Mouse (Mus musculus) heart, embryonic 10.5 days (tissue): ENCODE results near the gene Pde2a. TPM values are rescaled to one million over a fixed set of nuclear protein-coding genes. Genes with fewer than 3 reads are reported as not detected.

Experiments used
- DNase-seq: peaks from one replicate; pipeline ENCODE4 v3.0.0-alpha.2; 2017; ENCODE audit warnings: low spot score
- H3K27ac ChIP-seq: fragments of 300-500 bp; sonication (generic); 2 replicates; pipeline ENCODE4 v1.5.1; 2016; ENCODE audit warnings: mild to moderate bottlenecking
- H3K27me3 ChIP-seq: fragments of 300-500 bp; sonication (generic); 2 replicates; pipeline ENCODE4 v1.6.1; 2016; ENCODE audit warnings: mild to moderate bottlenecking; ENCODE audit not compliant: poor library complexity, insufficient read depth, severe bottlenecking
- H3K36me3 ChIP-seq: fragments of 300-500 bp; sonication (generic); 2 replicates; pipeline ENCODE4 v1.6.1; 2016; ENCODE audit warnings: mild to moderate bottlenecking, moderate library complexity
- H3K4me1 ChIP-seq: fragments of 300-500 bp; sonication (generic); 2 replicates; pipeline ENCODE4 v1.6.1; 2016; ENCODE audit warnings: mild to moderate bottlenecking
- H3K4me3 ChIP-seq: fragments of 300-500 bp; sonication (generic); 2 replicates; pipeline ENCODE4 v1.5.1; 2016; ENCODE audit warnings: mild to moderate bottlenecking, moderate library complexity
- H3K9me3 ChIP-seq: fragments of 300-500 bp; sonication (generic); 2 replicates; pipeline ENCODE4 v1.6.1; 2016; ENCODE audit warnings: mild to moderate bottlenecking, moderate library complexity
- WGBS: fragments of 180-500 bp; shearing (Covaris S2); methylation state at CpG from one replicate; pipeline ENCODE4 v1.1.7; 2016; 5-methylcytosine and 5-hydroxymethylcytosine counted together
- polyA plus RNA-seq: library from polyadenylated mRNA; unstranded; fragments of >200 nt; fragmentation: Nextera tagmentation; extraction: Ambion mirVana; gene quantifications from 2 replicates; pipeline ENCODE4 v1.2.1, GENCODE M21; 2016

Gene Pde2a
- 1.6 and 12.0 TPM in 2 replicates for polyA plus RNA-seq

DNA sequence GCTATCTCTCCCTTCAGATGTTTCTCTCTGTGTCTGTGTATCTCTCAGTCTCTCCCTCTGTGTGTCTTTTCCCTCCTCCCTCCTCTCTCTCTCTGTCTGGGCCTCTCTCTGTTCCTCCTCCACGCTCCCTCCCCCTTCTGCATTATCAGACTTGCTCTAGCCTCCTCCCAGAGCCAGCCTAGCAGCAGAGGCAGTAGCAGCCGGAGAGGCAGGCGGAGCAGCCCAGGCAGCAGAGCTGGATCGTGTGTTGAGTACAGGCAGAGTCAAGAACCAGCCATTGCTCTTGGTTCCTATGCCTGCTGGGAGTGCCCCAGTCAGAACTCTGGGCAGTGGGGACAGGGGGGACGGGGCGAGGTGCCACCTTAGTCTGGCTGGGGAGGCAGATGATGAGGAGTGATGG is at the start of gene Pde2a:
Gene Pde2a (plus strand): TSS at position 163 of the 400 bp plus-strand sequence.
- H3K36me3 ChIP-seq, result no peaks in the 10 kb centered on the region
- peaks cover 80% of the 10 kb centered on the region for H3K27me3 ChIP-seq
- H3K9me3 ChIP-seq, result no peaks in the 10 kb centered on the region
- no peak within 1 kb of the TSS for H3K27ac ChIP-seq
- H3K4me1 ChIP-seq, result peaks cover 12% of the 10 kb centered on the region
- DNase-seq, result no peak
- no peak within 1 kb of the TSS for H3K4me3 ChIP-seq
- WGBS, result 18% methylated on average over 6 of the region's 6 CpGs

DNA sequence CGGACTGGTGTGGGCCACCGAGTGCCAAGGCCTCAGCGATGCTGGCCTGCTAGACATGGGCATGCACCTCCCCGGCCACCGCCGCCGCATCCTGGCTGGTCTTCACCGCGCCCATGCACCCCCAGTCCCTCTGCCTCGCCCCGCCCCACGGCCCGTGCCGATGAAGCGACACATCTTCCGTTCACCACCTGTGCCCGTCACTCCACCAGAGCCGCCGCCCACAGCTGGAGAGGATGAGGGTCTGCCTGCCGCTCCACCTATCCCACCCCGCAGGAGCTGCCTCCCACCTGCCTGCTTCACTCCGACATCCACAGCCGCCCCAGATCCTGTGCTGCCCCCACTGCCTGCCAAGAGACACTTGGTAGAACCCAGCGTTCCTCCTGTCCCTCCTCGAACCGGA is 48.4 kb upstream of the Pde2a start:
- 0 out of 2 replicates have a peak, but pooled peaks cover 4% of the 10 kb centered on the region for H3K36me3 ChIP-seq
- no peak overlapping the region for H3K4me3 ChIP-seq
- 76% methylated on average over 20 of the region's 26 CpGs for WGBS
- DNase-seq, result no peak
- peaks cover 18% of the 10 kb centered on the region for H3K27me3 ChIP-seq
- H3K4me1 ChIP-seq, result peaks cover 20% of the 10 kb centered on the region
- H3K27ac ChIP-seq, result no peak overlapping the region
- no peaks in the 10 kb centered on the region for H3K9me3 ChIP-seq

DNA sequence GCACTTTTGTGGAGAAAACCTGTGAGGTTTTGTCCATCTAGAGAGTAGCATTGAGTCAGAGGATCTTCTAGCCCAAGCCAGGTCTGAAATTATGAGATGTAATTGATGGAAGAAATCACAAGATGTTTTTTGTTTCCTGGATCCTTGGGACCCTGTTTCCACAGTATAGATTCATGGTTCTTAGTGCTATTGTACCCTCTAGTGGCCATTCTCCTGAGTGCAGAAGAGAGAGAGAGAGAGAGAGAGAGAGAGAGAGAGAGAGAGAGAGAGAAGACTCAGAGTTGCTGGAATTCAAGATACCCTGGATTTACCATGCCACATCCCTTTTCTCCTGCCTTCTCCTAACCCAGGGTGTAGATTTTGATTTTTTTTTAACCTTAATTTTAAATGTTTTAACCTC is 47.3 kb upstream of the Pde2a start:
- H3K27ac ChIP-seq, result no peak overlapping the region
- peaks cover 18% of the 10 kb centered on the region for H3K27me3 ChIP-seq
- no peak for DNase-seq
- H3K4me3 ChIP-seq, result no peak overlapping the region
- no peaks in the 10 kb centered on the region for H3K9me3 ChIP-seq
- H3K36me3 ChIP-seq, result 0 out of 2 replicates have a peak, but pooled peaks cover 4% of the 10 kb centered on the region
- peaks cover 31% of the 10 kb centered on the region for H3K4me1 ChIP-seq

DNA sequence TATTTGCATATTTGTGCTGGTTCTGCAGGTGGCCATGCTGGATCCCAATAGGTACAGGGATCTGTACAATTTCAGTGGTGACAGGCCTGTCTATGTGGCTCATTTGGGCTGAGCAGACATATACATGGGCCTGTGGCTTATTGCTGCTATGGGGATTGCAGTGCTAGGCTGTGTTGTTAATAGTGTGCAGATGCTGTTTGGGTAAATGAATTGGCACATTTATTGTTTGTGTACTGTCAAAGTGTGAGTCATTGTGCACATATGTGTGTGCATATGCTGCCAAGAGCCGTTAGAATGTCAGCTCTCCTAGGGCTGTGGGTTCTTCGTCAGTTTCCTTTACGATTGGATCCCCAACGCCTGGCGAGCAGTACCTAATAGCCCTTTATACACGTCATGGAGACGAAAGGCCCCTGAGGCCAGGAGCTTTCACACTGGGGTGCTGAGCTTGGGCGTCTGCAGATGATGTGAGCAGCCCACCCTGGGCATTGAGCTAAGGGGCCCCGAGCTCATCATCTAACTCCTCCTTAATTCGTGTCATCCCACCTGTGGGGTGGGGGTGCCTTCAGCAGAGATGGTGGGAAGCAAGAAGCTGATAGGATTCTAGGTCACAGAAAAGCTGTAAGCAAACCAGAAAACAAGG is 44.7 kb upstream of the Pde2a start:
- no peaks in the 10 kb centered on the region for H3K36me3 ChIP-seq
- no peaks in the 10 kb centered on the region for H3K9me3 ChIP-seq
- H3K27ac ChIP-seq, result peak overlapping the region; percentile 84; the same call in 1 of the 2 replicates
- no peak overlapping the region for H3K4me3 ChIP-seq
- no peak for DNase-seq
- peaks cover 38% of the 10 kb centered on the region for H3K4me1 ChIP-seq
- H3K27me3 ChIP-seq, result peaks cover 17% of the 10 kb centered on the region
- WGBS, result 82% methylated on average over 10 of the region's 10 CpGs

DNA sequence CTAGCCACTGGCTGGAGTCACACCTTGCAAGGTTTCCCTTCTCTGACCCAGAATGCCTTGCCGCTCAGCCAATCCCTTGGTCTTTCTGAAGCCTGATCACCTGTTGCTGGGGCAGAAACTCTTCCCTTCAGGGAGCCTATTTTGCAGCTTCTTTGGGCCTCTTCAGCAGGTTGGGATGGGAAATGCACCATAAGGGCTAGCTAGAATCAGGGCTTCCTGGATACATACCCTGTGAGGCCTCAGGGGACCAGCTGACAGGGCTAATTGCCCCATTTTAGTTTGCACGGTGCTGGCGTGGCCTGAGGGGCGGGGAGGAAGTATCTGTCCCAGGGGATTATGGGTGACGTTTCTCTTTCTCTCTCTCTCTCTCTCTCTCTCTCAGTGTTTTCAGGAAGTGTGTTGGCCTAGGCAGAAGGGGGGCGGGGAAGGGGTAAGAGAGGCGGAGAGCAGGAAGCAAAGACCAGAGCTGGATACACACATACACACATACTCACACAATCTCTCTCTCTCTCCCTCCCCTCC is 43.7 kb upstream of the Pde2a start:
- H3K27me3 ChIP-seq, result peaks cover 9% of the 10 kb centered on the region
- H3K9me3 ChIP-seq, result no peaks in the 10 kb centered on the region
- 29% methylated on average over 7 of the region's 7 CpGs for WGBS
- peaks cover 46% of the 10 kb centered on the region for H3K4me1 ChIP-seq
- peak overlapping the region; percentile 37 for H3K4me3 ChIP-seq
- H3K36me3 ChIP-seq, result no peaks in the 10 kb centered on the region
- H3K27ac ChIP-seq, result peak overlapping the region; percentile 84
- DNase-seq, result no peak

DNA sequence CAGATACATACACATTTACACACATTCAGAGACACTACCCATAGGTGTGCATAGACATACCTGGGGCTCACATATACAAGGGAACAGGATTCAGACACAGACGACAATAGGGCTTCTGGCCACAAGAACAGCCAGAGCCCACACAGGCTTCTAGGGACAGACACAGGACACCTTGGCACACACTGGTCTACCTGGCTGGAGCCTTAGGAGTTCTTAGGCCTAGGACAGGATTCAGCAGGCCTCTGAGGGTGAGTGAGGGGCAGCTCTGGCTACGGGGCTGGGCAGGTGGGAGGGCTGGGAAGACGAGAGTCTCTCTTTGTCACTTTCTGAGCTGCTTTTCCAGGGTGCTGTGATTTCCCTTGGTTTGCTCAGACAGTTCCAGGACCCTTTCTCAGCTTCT is 43.2 kb upstream of the Pde2a start:
- DNase-seq, result no peak
- Histone ChIP-seq H3K4me1 (peaks cover 45% of the 10 kb centered on the region), H3K9me3 (no peaks in the 10 kb centered on the region), H3K27ac (peak overlapping the region; percentile 84), H3K4me3 (peak overlapping the region; percentile 37; the same call in 1 of the 2 replicates), H3K36me3 (no peaks in the 10 kb centered on the region), H3K27me3 (peaks cover 5% of the 10 kb centered on the region)
- 63% methylated on average over 3 of the region's 3 CpGs for WGBS

DNA sequence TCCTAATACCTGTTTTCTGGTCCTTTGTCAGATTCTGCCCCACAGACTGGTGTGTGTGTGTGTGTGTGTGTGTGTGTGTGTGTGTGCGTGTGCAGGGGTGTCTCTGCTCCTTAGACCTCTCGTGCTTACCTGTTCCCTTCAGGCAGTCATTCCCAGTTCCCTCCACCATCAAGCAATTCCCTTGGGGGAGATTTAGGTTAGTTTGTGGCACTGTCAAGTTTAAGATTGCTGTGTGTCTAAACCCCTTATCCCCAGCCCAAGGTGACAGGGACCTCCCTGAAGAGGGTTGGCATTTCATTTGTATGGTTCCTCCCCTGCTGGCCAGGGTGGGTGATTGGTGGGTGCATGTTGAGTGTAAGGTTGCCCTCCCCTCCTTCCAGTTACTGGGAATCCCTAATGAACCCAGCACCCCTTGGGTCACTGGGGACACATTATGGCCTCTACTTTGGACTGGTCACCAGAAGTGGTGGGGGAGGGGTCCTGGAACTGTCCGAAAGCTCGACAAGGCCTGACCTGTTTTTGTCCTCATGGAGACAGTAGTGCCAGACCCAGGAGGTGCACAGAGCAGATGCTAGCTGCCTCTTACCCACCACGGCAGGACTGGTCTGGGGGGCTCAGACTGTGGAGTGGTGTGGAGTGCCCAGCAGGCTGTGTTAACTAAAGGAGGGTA is 42.6 kb upstream of the Pde2a start:
- Histone ChIP-seq H3K4me1 (peaks cover 48% of the 10 kb centered on the region), H3K9me3 (no peaks in the 10 kb centered on the region), H3K27ac (peak overlapping the region; percentile 84), H3K4me3 (0 out of 2 replicates have a peak overlapping the region, but pooled peaks have one; percentile 37), H3K27me3 (no peaks in the 10 kb centered on the region), H3K36me3 (no peaks in the 10 kb centered on the region)
- WGBS, result 65% methylated on average over 5 of the region's 5 CpGs
- no peak for DNase-seq

DNA sequence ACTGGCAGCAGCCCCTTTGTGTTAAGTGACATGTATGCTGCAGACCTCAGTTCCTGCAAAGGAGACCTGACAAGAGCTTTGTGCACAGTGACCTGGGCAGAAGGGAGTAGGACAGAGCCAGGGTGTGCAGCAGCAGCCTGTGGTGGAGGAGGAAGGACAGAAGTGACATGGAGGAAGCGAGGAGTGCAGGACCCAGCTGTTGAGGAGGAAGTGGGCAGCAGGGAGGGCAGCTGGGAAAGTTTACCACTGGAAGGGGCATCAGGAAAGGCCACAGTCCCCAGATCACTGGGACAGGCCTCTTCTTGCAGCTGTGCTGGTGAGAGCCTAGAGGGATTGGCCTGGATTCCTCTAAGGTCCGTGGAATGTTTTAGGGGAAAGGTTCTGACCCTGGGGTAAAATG is 41.8 kb upstream of the Pde2a start:
- H3K36me3 ChIP-seq, result no peaks in the 10 kb centered on the region
- no peak overlapping the region for H3K4me3 ChIP-seq
- peaks cover 56% of the 10 kb centered on the region for H3K4me1 ChIP-seq
- no peak for DNase-seq
- H3K27me3 ChIP-seq, result no peaks in the 10 kb centered on the region
- H3K27ac ChIP-seq, result peak overlapping the region; percentile 84
- WGBS, result 63% methylated on average over 2 of the region's 2 CpGs
- H3K9me3 ChIP-seq, result no peaks in the 10 kb centered on the region

DNA sequence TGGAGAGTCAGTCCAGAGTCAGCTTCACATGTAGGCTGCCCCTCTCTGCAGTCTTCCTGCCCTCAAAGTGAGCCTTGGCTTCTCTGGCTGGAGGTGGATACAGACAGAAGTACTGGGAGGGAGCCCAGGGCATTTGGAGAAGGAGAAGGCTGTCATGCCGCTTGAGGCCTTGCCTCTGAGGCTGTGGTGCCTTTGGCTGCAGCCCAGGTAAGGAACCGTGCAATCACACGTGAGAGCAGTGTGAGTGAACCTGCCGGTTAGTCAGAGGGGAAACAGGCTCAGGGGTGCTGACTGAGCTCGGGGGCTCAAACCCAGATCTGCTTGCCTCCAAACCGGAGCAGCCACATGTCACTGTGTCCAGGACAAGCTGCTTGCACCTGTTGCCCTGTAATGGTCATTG is 40.0 kb upstream of the Pde2a start:
- H3K4me3 ChIP-seq, result no peak overlapping the region
- DNase-seq, result no peak
- WGBS, result 82% methylated on average over 6 of the region's 6 CpGs
- no peaks in the 10 kb centered on the region for H3K36me3 ChIP-seq
- H3K27me3 ChIP-seq, result no peaks in the 10 kb centered on the region
- H3K4me1 ChIP-seq, result peaks cover 73% of the 10 kb centered on the region
- no peaks in the 10 kb centered on the region for H3K9me3 ChIP-seq
- no peak overlapping the region for H3K27ac ChIP-seq

DNA sequence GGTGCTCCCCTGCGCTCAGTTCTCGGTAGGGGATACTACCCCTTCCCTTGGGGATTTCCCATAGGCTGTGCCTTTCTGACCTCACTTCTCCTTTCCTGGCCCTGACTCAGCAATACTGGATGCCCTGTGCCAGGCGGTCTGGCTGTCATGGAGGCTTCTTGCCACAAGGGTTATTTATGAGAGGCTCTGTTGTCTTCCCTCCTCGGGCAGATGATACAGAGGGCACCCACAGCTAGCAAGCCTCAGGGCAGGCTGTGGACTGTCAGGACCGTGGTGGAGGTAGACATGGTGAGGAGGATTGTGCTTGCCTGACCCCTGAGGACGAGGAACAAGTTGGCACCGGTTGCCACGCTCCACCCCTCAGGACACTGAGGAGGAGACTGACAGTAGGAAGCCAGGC is 39.1 kb upstream of the Pde2a start:
- Histone ChIP-seq H3K4me3 (no peak overlapping the region), H3K4me1 (peaks cover 68% of the 10 kb centered on the region), H3K9me3 (no peaks in the 10 kb centered on the region), H3K27ac (peak overlapping the region; percentile 39; the same call in 1 of the 2 replicates), H3K36me3 (no peaks in the 10 kb centered on the region), H3K27me3 (no peaks in the 10 kb centered on the region)
- 65% methylated on average over 8 of the region's 8 CpGs for WGBS
- DNase-seq, result no peak

DNA sequence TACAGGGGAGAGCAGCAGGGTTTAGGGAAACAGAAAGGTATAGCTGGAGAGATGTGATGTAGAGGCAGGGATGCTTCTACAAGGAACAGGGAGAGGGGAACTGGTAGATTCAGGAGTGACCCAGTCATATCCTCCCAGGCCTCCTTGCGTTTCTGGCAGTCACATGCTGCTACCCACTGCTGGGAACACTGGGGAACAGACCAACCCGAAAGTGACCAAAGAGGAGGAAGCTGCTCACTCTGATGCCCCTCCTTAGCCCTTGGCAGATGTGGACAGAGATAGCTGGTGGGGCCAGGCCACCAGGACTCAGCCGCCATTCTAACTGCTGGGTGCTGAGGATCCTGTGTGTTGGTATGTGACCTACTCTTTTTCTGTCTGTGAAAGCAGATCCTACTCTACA is 37.7 kb upstream of the Pde2a start:
- Histone ChIP-seq H3K9me3 (no peaks in the 10 kb centered on the region), H3K27ac (peak overlapping the region; percentile 37; the same call in 1 of the 2 replicates), H3K27me3 (no peaks in the 10 kb centered on the region), H3K4me3 (no peak overlapping the region), H3K4me1 (peaks cover 65% of the 10 kb centered on the region), H3K36me3 (no peaks in the 10 kb centered on the region)
- 61% methylated on average over 3 of the region's 3 CpGs for WGBS
- no peak for DNase-seq

DNA sequence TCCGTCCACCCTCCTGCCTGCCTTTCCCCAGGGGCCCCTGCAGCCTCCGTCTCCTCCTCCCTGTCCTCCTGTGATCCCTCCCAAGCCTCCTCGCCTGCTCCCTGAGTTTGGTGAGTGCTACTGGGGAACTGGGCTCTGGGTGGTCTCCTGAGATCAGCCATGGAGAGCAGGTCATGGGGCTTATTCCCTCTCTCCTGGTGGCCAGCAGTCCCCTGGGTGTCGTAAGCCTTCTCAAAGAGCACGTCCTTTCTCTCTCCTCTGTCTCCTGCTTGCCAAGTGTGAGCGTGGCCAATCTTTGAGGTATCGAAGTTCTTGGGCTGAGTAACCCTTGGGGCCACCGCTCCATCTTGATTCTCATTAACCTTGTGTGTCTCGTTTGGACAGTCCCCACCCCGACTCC is 36.6 kb upstream of the Pde2a start:
- DNase-seq, result no peak
- peak overlapping the region; percentile 59 for H3K27ac ChIP-seq
- H3K36me3 ChIP-seq, result no peaks in the 10 kb centered on the region
- H3K27me3 ChIP-seq, result no peaks in the 10 kb centered on the region
- no peak overlapping the region for H3K4me3 ChIP-seq
- H3K4me1 ChIP-seq, result peaks cover 66% of the 10 kb centered on the region
- 67% methylated on average over 10 of the region's 10 CpGs for WGBS
- H3K9me3 ChIP-seq, result no peaks in the 10 kb centered on the region

DNA sequence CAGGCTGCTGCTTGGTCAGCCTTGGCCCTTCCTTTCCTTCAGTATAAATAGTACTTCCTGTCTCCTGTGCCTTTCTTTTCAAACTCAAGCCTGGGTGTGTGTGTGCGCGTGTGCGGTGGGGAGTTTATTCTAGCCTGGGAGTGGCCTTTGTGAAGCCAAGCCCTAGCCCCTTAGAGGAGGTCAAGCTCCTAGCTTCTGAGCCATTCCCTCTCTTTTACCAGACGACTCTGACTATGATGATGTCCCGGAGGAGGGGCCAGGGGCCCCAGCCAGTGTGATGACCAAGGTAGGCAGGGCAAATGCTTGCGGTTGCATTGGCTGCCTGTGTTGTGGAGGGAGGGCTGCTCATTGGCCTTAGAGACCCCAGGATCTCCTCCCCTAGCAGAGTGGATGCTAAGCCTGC is 36.2 kb upstream of the Pde2a start:
- H3K27me3 ChIP-seq, result no peaks in the 10 kb centered on the region
- DNase-seq, result no peak
- H3K4me1 ChIP-seq, result peaks cover 70% of the 10 kb centered on the region
- 36% methylated on average over 6 of the region's 6 CpGs for WGBS
- peak overlapping the region; percentile 59 for H3K27ac ChIP-seq
- H3K36me3 ChIP-seq, result no peaks in the 10 kb centered on the region
- no peak overlapping the region; the same call in 1 of the 2 replicates for H3K4me3 ChIP-seq
- no peaks in the 10 kb centered on the region for H3K9me3 ChIP-seq
